Mouse (Mus musculus) brain, embryonic 14.5 days (tissue): ENCODE measurements around the gene Copz1.

Experiments used
- CTCF ChIP-seq: fragments of 200-500 bp; IDR thresholded peaks from 2 replicates; pipeline ENCODE4 v1.5.1; 2012; ENCODE audit warnings: inconsistent platforms, mild to moderate bottlenecking, moderate library complexity, borderline replicate concordance; ENCODE audit not compliant: insufficient read depth, insufficient read length; ENCODE audit errors: extremely low read depth
- POLR2A ChIP-seq: fragments of 200-500 bp; IDR thresholded peaks from 2 replicates; pipeline ENCODE4 v1.6.1; 2012; ENCODE audit warnings: mild to moderate bottlenecking, inconsistent platforms, borderline replicate concordance; ENCODE audit not compliant: poor library complexity, insufficient read depth, insufficient read length, severe bottlenecking; ENCODE audit errors: extremely low read depth

DNA sequence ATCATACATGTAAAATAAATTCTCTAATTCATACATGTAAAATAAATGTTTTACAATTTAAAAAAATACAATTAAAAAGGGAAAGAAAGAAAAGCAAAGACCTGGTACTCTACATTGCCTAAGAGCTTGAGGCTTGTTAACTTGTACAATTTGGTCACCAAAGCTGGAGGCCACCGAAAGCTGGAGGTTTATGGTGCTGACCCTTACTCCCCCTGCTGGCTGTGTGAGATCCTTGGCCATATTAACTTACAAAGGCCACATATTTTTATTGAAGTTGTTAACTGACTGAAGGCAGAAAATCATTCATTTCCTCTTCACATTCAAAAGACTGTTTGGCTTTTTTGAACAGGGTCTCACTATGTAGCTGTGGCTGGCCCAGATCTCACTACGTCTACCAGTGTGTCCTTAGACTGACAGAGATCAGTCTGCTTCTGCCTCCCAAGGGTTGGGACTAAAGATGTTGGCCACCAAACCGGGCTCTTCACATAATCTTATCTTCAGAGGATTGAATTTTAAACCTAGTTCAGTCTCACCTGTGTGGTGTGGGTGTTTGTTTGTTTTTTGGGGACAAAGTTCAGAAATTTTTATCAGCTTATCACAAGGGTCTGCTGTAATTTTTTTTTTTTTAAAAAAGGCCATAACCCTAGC, 8.4 kb downstream of the Copz1 start:
- TF ChIP-seq POLR2A, result no peak
- TF ChIP-seq CTCF, result peak; percentile 57; the same call in 1 of the 2 replicates
